ENCODE assay signal across 8 mouse cellular contexts in the genomic region with DNA sequence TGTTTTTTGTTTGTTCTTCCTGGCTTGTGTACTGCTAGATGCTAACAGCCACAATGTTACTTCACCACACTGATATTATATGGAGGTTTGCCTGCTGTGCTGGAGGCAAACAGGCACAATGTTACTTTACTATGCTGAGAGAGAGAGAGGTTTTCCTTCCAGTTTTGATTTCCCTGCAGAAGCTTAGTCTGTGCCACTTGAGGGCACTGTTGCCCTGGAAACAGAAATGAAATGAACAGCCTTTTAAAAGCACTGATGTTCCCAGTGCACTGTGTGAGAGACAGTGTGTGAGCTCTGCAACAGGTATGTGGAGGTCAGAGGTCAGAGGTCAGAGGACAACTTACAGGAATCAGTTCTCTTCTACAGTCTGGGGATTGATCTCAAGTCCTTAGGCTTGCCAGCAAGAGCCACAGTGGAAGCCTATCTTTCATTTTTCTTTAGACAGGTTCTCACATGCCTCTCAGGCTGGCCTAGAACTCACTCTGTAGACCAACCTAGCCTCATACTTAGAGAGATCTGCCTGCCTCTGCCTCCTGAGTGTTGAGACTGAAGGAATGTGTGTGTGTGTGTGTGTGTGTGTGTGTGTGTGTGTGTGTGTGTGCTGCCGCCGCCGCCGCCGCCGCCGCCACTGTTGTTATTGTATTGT. TPM values are rescaled to one million over a fixed set of nuclear protein-coding genes. Genes with fewer than 3 reads are reported as not detected.
DNase-seq lines count a peak whose midpoint lies in the region; ATAC-seq lines count a peak whose summit lies in the region.

No protein-coding gene starts in this region.

- no peaks in the 10 kb centered on the region for H3K36me3 ChIP-seq in forebrain, embryonic 14.5 days (ENCODE audit: control insufficient read depth, insufficient read depth, low read length)
- H3K36me3 ChIP-seq in midbrain, embryonic 11.5 days (ENCODE audit: control insufficient read depth, insufficient read depth, low read length): no peaks in the 10 kb centered on the region
- H3K36me3 ChIP-seq in stomach, embryonic 15.5 days: no peaks in the 10 kb centered on the region

- H3K4me2 ChIP-seq in forebrain, embryonic 14.5 days (ENCODE audit: low read length): no peak overlapping the region
- H3K4me2 ChIP-seq in midbrain, embryonic 11.5 days: no peak overlapping the region
- H3K4me2 ChIP-seq in stomach, embryonic 15.5 days: no peak overlapping the region

- ATAC-seq in forebrain, embryonic 14.5 days: peak; percentile 80
- peak; percentile 73 for ATAC-seq in midbrain, embryonic 11.5 days (ENCODE audit: low FRiP score)
- ATAC-seq in stomach, embryonic 15.5 days (ENCODE audit: insufficient read depth, low FRiP score, low read depth): peak; percentile 66

- H3K27ac ChIP-seq in forebrain, embryonic 14.5 days (ENCODE audit: low read depth, low read length): no peak overlapping the region
- H3K27ac ChIP-seq in midbrain, embryonic 11.5 days (ENCODE audit: low read depth, low read length): no peak overlapping the region
- H3K27ac ChIP-seq in stomach, embryonic 15.5 days: no peak overlapping the region

- H3K4me1 ChIP-seq in forebrain, embryonic 14.5 days (ENCODE audit: control insufficient read depth, insufficient read depth, low read length): no peaks in the 10 kb centered on the region
- no peaks in the 10 kb centered on the region for H3K4me1 ChIP-seq in midbrain, embryonic 11.5 days (ENCODE audit: control insufficient read depth, insufficient read depth, low read length)
- no peaks in the 10 kb centered on the region for H3K4me1 ChIP-seq in stomach, embryonic 15.5 days

- DNase-seq in testis, postnatal 10 days (ENCODE audit: low spot score): peak; percentile 58
- DNase-seq in testis, postnatal 14 days (ENCODE audit: low spot score): no peak
- peak; percentile 19 for DNase-seq in c-Kit-positive CD71-positive TER-119-negative erythroid progenitor cells, embryonic 14.5 days (ENCODE audit: low read depth)
- DNase-seq in forebrain, embryonic 14.5 days (ENCODE audit: low spot score): peak; percentile 91
- peak; percentile 35 for DNase-seq in hindlimb bud, embryonic 11.5 days (ENCODE audit: extremely low spot score, low read depth, low spot score)
- DNase-seq in left cerebral cortex, postnatal 10 days (ENCODE audit: extremely low spot score in 1 of 2, low spot score in 2 of 2): peak; percentile 64 to 67
- DNase-seq in midbrain, embryonic 11.5 days (ENCODE audit: low spot score, missing footprints): peak; percentile 93

- WGBS in forebrain, embryonic 14.5 days: 100% methylated on average over 7 of the region's 7 CpGs
- 100% methylated on average over 7 of the region's 7 CpGs for WGBS in midbrain, embryonic 11.5 days
- 100% methylated on average over 6 of the region's 7 CpGs for WGBS in stomach, embryonic 15.5 days

- intact Hi-C loops in left cerebral cortex, postnatal 10 days (cut with DNase I): loop anchor here (2.0 to 5.0 kb wide), 2 partner anchors 112 to 440 kb away; no protein-coding TSS in a partner anchor

- no peak overlapping the region for H3K4me3 ChIP-seq in forebrain, embryonic 14.5 days (ENCODE audit: low read depth, low read length)
- no peak overlapping the region for H3K4me3 ChIP-seq in midbrain, embryonic 11.5 days (ENCODE audit: low read depth, low read length)
- no peak overlapping the region for H3K4me3 ChIP-seq in stomach, embryonic 15.5 days (replicated peaks)

- no peaks in the 10 kb centered on the region for H3K27me3 ChIP-seq in forebrain, embryonic 14.5 days (replicated peaks; ENCODE audit: control insufficient read depth, insufficient read depth, low read length)
- H3K27me3 ChIP-seq in midbrain, embryonic 11.5 days (ENCODE audit: control insufficient read depth, insufficient read depth, low read length): no peaks in the 10 kb centered on the region
- no peaks in the 10 kb centered on the region for H3K27me3 ChIP-seq in stomach, embryonic 15.5 days (replicated peaks)

- H3K9ac ChIP-seq in forebrain, embryonic 14.5 days (ENCODE audit: low read length): no peak overlapping the region
- no peak overlapping the region for H3K9ac ChIP-seq in midbrain, embryonic 11.5 days (ENCODE audit: low read length)
- no peak overlapping the region for H3K9ac ChIP-seq in stomach, embryonic 15.5 days

- H3K9me3 ChIP-seq in forebrain, embryonic 14.5 days (replicated peaks; ENCODE audit: control insufficient read depth, low read length): no peaks in the 10 kb centered on the region
- no peaks in the 10 kb centered on the region for H3K9me3 ChIP-seq in midbrain, embryonic 11.5 days (ENCODE audit: control insufficient read depth, low read length)
- no peaks in the 10 kb centered on the region for H3K9me3 ChIP-seq in stomach, embryonic 15.5 days

RNA-seq across cellular contexts. Expression of gene Bdh2, which starts 9.4 kb away (rescaled TPM):
- polyA plus RNA-seq in forebrain, embryonic 14.5 days (2014; fragmentation: Nextera tagmentation; extraction: Ambion mirVana): 3.8 and 4.9 TPM in 2 replicates
- 1 to 10 TPM; 1.7 to 1.9 TPM for total RNA-seq in left cerebral cortex, postnatal 10 days (2021)
- 5.7 and 6.4 TPM in 2 replicates for polyA plus RNA-seq in midbrain, embryonic 11.5 days (2014; fragmentation: Nextera tagmentation; extraction: Ambion mirVana)
- polyA plus RNA-seq in stomach, embryonic 15.5 days (2015; fragmentation: Nextera tagmentation; extraction: Ambion mirVana): 6.4 and 7.0 TPM in 2 replicates

RNA-seq across cellular contexts. Expression of gene Slc9b2, which starts 17.1 kb away (rescaled TPM):
- polyA plus RNA-seq in forebrain, embryonic 14.5 days (2014; fragmentation: Nextera tagmentation; extraction: Ambion mirVana): 0.79 and 1.5 TPM in 2 replicates
- total RNA-seq in left cerebral cortex, postnatal 10 days (2021): 1 to 10 TPM; 4.4 to 4.6 TPM
- polyA plus RNA-seq in midbrain, embryonic 11.5 days (2014; fragmentation: Nextera tagmentation; extraction: Ambion mirVana): 1.3 and 1.9 TPM in 2 replicates
- 2.2 and 2.4 TPM in 2 replicates for polyA plus RNA-seq in stomach, embryonic 15.5 days (2015; fragmentation: Nextera tagmentation; extraction: Ambion mirVana)

RNA-seq across cellular contexts. Expression of gene Slc9b1, which starts 57.5 kb away (rescaled TPM):
- not detected in 2 replicates for polyA plus RNA-seq in forebrain, embryonic 14.5 days (2014; fragmentation: Nextera tagmentation; extraction: Ambion mirVana)
- total RNA-seq in left cerebral cortex, postnatal 10 days (2021): under 1 TPM in 1 of 2 experiments, not detected in 1; 0.75 TPM
- 0.30 TPM in 1 of 2 replicates, not detected in the other for polyA plus RNA-seq in midbrain, embryonic 11.5 days (2014; fragmentation: Nextera tagmentation; extraction: Ambion mirVana)
- 0.13 and 0.17 TPM in 2 replicates for polyA plus RNA-seq in stomach, embryonic 15.5 days (2015; fragmentation: Nextera tagmentation; extraction: Ambion mirVana)
